Mouse (Mus musculus) gastrocnemius, postnatal 25 days (tissue): ENCODE results near the gene Adck1. TPM values are rescaled to one million over a fixed set of nuclear protein-coding genes. Genes with fewer than 3 reads are reported as not detected.
"Not testable (repeated sequence)": the region's sequence is repeated elsewhere in the genome, so short reads cannot be mapped to it uniquely, and the experiment has no call there.

Experiments
- DNase-seq: peaks from one replicate; pipeline ENCODE4 v3.0.0; 2022
- long read RNA-seq, 2 experiments: library from polyadenylated mRNA; stranded (forward); transcript quantifications; one replicate each; pipeline ENCODE4 v2.0.0; 2021
- total RNA-seq, 2 experiments: library from RNA; stranded (reverse); gene quantifications; 1 replicate in 1 of 2; 2 replicates in 1 of 2; pipeline ENCODE4 v1.2.3; 2021

Adck1 gene
- total RNA-seq, result 10 to 100 TPM; 13.9 to 19.0 TPM
- long read RNA-seq, experiment 1, transcript Adck1-202 (11 exons, 2,199 nt), result major isoform, 11 of 20 reads
- long read RNA-seq, experiment 1, partial matches to known transcripts, result 3 of 20 reads
- long read RNA-seq, experiment 1, other reads (novel, unspliced or antisense), result 3 of 20 reads
- long read RNA-seq, experiment 2, transcript Adck1-202 (11 exons, 2,199 nt), result major isoform, 14 of 27 reads
- long read RNA-seq, experiment 2, partial matches to known transcripts, result 4 of 27 reads
- long read RNA-seq, experiment 2, other reads (novel, unspliced or antisense), result 6 of 27 reads

DNA sequence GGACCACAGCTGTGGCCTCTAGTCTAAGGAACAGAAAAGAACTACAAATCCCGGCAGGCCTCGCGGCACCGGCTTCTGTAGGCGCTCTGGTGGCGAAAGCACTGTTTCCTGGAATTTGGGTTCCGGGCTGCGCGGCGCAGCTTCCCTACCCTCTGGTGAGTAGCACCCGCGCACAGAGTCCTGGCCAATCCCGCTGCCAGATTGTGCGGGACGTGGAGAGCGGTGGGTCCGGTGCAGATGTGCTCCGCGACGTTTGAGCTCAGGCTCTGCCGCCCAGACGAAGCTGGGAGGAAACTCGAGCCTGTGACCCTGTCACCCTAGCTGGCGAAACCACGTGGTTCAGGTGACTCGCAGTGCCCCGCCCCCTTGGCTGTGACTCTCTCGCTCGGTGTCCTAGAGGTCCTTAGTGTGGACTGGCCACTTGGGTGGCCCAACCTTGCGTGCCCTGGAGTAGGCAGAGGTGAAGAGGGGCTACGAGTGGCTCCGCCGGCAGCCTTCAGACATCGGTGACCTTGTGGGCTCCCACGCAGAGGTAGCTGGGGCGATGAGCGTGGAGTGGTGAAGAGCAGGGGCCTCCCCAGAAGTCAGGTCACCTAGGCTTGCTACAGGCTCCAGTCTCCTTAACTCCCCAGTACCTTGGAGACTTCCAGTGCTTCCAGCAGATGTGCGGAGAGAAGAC is at the start of gene Adck1:
Gene Adck1, plus strand, starts transcription at position 114 of the 679 bp plus-strand sequence.
- peak; percentile 86 for DNase-seq

DNA sequence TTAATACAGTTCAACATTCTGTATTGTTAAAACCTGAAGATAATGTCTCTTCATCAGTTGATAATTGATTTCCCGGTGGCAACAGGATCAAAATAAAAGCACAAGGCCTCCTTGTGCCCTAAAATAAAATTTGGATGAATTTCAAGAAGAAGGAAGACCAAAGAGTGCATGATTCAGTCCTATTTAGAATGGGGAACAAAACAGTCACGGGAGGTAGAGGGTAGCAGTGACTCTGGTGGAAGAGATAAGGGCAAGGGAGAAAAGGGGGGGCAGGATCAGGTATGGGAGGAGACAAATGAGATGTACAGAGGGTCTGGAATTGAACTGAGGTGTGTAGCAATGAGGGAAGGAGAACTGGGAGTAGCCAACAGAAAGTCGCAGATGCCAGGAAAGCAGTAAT is 45.8 kb upstream of the Adck1 start:
- DNase-seq, result no peak

DNA sequence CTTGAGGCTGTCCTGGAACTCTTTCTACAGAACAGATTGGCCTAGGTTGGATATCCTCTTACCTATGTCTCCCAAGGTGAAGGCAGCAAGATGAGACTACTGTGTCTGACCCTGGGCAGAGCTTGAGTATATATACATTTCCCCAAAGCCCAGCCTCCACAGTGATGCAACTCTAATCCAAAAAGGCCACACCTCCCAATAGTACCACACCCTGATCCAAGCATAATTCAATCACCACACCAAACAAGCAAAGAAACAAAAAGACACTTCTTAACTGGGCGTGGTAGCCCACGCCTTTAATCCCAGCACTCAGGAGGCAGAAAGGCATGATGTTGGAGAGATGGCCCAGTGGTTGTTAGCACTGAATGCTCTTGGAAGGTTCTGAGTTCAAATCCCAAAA is 36.4 kb upstream of the Adck1 start, which contains the start of gene Gm5039:
Gene Gm5039, minus strand, starts transcription at position 101 of the 400 bp plus-strand sequence.
- not testable (repeated sequence) for DNase-seq

DNA sequence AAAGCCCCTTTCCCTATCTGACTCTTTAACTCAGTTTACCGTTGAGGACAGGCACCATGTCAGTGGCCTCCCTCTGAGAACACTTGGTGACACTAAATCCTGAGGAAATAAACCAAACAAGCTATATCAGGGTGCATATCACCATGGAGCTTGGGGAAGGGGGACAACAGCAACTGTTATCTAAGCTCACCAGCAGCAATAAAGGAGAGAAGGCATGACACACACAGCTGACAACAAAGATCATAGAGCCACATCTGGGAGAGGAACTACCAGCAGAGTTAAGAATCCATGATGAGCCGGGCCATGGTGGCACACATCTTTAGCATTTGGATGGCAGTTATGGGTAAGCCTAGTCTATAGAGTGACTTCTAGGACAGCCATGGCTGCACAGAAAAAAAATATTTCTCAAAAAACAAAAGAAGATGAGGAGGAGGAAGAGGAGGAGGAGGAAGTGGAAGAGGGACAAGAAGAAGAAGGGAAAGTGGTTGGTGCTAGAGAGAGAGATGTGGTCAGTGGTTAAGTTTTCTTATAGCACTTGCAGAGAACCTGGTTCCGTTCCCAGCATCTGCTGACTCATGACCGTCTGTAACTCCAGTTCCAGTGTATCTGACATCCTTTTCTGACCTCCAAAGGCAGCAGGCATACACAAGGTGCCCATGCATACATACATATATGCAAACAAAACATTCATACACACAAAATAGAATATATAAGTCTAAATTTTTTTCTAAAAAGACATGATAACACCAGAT is 23.5 kb upstream of the Adck1 start:
- DNase-seq, result not testable (repeated sequence)

DNA sequence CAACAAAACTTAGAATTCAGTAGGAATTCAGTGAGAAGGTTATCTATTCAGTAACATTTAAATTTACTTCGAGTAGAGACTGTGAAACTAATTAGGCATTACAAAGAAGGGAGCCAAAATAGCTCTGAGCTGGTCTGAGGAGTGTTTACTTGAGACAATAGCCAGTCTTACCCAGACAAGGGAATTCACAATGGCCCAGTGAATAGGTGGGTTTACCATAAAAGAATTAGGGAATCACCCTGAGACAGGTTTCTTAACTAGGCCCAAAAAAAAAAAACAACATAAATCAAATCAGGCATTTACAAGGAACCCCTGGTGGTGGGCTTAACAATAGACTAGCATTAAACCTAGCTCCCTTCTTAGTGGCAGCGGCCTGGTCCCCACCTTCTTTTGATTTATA is 19.1 kb upstream of the Adck1 start:
- not testable (repeated sequence) for DNase-seq

DNA sequence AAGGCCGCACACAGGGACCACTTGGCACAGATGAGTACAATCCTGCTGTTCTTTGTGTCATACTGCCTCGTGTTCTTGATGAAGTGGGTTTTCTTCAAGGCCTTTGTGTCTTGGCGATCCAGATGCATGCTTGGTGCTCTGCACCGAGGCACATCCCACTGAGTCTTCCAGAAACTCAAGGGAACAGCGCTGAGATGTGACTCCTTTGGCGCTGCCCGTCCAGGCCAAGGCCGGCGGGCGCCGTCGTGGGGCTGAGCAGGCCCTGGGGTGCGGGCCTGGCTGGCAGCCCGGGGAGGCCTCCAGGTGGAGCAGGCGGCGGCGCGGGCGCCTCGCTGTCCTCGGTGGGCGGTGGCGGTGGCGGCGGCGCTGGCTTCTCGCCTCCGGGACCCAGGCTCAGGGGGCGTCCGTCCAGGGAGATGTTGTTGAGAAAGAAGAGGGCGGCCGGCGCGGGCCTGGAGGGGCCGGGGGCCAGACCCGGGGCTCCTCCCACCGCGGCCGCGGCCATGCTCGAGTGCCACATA is 6.1 kb upstream of the Adck1 start:
- DNase-seq, result no peak

DNA sequence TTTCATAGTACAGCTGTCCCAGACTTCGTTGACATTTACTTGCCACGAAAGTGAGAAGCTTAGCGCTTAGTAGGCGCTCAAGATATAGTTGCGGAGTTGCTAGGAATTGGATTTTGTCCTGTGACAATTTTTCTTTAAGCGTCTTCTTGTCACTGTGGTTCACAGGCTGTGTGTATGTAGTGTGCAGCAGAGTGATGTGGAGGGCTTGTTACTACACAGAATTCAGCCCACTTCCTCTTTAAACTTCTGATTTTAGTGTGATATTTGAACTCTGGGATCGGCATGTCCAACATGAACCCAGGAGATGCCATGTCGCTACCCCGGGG is 729 bp downstream of the Adck1 start:
- no peak for DNase-seq

DNA sequence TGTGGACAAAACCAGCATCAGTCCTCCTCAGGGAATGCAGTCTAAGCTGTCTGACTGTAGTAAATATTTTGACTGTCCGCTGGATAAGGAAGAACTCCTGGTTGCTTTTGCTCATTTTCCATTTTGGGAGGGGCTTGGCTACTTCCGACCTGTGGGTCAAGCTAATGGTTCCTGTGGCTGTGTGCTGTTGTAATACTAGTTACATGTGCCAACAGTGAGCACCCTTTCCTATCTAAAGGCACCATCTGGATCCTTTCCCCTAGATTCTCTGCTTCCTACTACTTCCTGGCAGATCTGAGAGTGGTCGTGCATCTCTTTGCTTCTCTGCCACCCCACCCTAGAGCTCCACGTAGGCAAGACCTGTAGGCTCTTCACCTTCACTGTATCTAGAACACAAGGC is 7.3 kb downstream of the Adck1 start:
- no peak for DNase-seq

DNA sequence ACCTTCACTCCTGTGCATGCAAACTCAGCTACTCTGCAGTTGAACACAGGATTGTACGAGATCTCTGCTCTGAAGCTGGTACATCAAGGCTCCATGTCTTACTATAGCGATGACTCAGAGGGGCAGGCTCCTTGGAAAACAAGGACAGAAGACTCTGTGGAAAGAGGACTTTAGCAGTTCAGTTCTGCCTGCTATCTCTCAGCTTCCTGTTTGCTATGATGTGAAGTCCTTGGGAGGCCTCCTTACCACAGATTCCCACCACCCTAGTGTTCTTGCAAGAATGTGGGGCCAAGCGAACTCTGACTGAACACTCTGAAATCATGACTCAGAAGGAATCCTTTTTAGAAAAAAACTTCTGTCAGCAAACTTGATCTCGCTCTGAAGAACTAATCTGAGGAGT is 8.3 kb downstream of the Adck1 start:
- DNase-seq, result no peak

DNA sequence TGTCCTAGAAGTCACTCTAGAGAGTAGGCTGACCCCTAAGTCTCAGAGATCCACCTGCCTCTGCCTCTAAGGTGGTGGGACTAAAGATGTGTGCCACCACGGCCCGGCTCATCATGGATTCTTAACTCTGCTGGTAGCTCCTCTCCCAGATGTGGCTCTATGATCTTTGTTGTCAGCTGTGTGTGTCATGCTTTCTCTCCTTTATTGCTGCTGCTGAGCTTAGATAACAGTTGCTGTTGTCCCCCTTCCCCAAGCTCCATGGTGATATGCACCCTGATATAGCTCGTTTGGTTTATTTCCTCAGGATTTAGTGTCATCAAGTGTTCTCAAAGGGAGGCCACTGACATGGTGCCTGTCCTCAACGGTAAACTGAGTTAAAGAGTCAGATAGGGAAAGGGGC is 9.3 kb downstream of the Adck1 start:
- DNase-seq, result not testable (repeated sequence)

DNA sequence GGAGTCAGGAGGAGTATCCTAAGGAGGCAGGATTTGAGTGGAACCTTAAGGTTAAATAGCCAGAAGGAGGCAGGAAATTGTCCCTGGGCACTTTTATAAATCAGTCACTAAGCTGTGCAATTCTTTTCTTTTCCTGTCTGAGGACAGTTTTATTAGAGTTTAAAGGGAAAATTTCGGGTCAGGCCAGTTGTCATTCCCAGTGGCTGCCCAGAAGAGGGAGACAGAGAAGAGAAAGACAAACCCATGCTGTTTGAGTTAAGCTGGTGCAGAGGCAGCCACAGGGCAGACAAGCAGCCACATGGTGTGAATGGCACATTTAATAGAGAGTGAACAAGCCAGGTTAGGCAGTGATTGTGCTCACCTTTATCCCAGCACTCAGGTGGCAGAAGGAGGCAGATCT is 10.0 kb downstream of the Adck1 start:
- DNase-seq, result not testable (repeated sequence)

DNA sequence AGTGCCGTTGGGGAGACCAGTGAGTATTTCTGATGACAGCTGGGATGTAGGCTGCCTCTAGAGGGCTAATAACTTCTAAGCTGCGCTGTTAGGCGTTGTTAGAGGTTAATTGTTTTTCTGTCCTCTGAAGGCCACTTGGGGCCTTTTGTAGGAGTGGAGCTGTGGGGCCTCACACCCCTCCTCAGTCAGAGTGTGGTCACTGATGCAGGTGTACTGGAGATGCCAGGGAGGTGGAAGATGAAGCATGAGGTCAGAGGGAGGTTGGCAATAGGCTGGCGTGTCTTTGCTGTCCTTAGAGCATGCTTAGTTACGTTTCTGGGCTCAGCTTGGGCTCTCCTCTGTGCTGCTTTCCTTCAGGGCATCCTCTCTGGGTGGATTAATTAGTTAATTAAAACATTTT is 11.7 kb downstream of the Adck1 start:
- DNase-seq, result no peak

DNA sequence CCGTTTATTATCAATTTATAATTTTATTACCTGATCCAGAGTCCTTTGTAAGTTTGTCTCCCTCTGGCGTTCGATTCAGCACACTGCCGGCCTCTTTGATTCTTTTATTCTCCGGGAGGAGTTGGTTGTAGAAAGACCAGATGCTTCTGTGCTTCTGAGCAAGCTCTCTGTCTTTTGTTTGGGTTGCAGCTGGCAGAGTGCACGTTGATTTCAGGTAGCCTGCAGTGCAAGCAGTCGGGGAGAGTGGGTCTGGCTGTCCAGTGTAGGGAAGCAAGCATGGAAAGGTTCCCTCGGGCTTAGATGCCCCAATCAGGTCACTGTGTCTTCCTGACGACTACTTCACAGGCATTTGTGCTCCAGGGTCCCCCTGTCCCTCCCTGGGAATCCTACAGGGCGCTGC is 16.5 kb downstream of the Adck1 start:
- DNase-seq, result no peak

DNA sequence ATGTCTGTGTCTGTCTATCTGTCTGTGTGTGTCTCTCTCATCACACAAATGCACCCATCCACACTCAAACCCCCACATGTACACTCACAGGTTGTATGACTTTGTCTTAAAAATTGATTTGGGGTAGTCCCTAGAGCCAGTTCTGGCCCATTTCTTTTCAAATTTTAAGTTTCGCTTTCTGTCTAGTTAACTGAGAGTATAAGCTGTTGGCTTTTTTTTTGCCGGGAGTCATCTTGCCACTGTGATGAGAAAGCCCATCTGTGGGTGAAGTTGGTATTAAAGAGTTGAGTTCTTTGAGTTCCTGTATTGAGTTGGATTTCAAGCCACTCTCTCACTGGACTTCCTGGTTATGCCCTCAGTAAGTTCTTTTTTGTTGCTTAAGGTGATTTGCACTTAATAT is 17.9 kb downstream of the Adck1 start:
- no peak for DNase-seq

DNA sequence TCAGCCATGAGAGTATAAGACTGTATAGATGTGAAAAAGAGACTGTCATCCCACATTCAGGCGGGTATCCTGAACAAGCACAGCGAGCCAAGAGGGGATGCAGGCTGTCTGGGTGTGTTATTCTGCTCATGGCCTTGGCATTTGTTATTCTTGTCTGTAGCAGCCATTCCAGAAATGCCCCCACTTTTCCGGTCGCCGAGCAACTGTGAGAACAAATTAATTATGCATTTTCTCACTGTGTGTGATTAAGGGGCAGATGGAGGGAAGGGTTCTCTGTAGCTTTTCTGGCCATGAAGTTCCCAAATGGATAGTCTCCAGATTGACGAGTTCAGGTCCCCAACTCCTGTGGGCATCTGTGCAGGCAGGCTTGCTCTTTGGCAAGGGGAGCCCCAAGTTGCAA is 28.5 kb downstream of the Adck1 start:
- DNase-seq, result no peak

DNA sequence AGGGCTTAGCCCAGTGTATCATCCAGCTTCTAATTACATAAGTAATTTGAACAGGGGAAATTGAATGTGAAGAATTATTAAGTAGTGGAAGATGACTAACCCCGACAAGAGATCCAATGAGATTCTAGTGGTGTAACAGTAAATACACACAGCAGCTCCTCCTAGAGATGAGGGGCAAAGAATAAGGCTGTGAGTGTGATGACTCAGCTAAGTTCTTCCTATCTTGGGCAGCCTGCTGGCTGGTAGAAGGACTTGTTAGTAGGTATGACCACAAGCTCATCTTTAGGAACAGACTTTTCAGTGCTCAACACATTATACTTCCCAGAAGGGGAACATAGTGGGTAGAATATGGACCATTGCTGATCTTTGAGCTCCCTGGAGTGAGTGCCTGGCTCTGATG is 38.3 kb downstream of the Adck1 start:
- DNase-seq, result no peak

DNA sequence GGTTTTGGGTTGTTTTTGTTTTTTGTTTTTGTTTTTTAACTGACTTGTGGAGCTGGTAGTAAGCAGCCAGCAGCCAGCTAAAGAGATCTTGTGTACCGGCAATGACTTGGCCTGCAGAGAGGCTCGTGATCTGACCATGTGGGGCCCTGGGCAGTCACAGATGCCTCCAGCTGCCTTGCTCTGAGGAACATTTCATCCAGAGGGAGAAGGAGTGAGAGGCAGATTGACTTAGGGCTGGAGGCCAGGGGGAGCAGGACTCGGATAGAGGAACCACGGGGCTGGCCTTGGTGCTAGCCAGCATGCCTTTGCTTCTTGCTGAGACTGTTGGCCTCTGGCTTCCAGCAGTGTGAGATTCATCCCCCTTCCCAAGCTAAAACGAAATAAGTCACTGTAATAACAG is 43.2 kb downstream of the Adck1 start:
- DNase-seq, result peak; percentile 28

DNA sequence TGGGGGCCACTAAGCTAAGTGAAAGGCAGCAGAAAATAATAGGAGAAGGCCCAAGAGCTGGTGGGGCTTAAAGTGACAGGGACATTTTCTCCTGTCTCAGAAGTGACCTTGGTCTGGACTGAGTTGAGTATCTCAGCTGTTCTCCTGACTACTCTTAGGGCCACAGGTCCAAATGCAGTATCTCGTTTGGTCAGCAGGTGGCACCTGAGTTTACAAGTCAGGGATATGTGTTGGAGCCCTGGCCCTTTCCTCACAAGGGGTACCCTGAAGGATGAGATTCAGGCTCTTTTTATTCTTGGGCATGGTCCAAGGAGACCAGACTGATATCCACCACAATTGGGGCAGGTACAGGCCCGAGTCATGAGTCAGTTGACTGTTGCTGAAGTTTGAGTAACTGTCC is 44.8 kb downstream of the Adck1 start:
- DNase-seq, result no peak

DNA sequence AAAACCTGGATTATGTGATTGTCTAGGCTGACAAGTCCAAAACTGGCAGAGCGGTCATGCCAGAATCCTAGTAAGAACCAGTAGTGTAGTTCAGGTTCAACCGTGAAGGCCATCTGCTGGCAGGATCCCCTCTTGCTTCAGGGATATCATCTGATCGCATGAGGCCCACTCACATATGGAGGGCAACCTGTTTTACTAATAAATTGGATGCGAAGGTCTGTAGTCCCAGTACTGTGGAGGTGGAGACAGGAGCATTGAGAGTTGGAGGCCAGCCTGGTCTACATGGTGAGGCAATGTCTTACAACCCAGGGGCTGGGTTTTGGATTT is 47.6 kb downstream of the Adck1 start:
- no peak for DNase-seq

DNA sequence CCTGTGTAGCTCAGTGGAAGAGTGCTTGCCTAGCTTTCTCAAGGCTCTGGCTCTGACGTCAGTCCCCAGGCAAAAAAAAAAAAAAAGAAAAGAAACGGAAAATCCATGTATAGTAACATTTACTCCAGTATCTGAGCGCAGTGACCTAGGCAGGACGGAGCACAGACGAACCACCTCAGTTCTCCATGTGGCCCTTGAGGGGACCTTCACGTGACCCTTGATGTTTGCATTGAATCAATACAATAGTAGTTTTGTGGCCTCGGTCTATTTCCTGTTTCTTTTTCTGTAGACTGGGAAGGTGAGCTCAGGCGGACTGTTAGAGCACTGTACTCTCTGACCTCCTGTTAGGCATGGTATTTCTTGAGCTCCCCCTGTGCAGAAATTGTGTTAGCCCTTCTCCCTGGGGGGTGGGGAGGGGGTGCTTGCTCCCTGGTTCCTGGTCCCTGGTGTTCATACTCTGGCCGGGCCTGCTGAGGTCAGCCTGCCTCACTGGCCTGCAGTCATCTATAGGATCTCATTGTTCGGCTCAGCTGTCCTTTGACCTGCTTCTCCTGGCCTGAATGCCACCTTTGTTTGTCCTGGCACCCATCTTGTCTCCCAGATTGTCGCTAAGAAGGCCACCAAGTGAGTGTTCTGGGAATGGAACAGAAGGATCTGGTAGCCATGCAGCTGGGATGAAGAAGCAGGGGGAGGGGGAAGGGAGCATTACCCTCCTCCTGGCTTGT is 48.1 kb downstream of the Adck1 start:
- DNase-seq, result no peak

DNA sequence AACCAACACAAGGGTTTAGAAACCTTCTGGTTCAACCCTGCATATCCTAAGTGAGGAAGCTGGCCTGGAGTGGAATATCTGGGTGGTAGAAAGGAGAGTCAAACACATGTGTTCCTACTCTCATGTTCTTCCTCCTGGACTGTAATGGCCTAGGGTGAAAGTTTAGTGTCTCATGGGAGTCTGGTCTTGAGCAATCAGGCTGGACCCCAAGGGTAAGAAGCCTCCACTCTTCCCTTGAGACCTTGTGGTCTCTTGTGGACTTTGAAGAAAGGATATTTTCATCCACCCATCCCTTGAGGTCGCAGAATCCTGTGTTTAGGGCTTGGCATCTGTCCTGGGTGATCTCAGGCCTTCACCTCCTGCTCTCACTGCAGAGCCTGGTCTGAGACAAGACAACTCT is 52.9 kb downstream of the Adck1 start:
- DNase-seq, result no peak

DNA sequence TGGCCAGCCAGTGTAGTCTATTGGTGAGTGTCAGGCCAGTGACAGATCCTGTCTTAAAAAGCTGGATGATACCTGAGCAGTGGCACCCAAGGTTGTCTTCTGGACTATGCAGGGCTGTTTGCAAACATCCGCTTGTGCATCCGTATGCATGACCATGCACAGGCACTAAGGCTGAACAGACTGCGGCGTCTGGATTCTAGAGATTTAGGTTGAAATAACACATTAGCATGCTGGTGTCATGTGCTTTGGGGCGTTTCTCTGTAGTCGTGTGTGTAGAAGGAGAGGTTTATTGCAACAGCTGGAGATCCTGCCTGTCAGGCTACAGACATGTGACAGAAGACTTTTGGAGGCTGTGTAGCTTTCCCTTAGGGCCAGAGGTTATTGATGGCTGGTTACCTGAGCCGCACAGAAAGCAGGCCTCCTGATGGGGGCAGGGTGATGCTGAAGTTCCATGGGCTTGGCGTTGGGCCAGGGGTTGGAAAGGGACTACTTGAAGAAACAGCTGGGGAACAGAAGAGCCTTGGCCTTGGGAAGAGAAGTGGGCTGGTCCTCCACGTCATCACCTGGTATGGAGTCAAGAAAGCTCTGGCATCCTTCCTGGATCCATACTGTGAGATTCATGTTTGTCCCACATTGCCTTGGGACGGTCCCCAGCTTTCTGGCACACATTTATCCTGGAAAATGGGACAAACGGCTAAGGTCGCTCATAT is 59.7 kb downstream of the Adck1 start:
- no peak for DNase-seq
